Mouse (Mus musculus) embryonic facial prominence, embryonic 13.5 days (tissue): ENCODE data around the gene Ppara. TPM values are rescaled to one million over a fixed set of nuclear protein-coding genes. Genes with fewer than 3 reads are reported as not detected.

Experiments used
- ATAC-seq: fragments of 200-750 bp; cut with Nextera tagmentation; 2 replicates; pipeline ENCODE4 v1.8.0; 2017; ENCODE audit warnings: low read depth; ENCODE audit not compliant: insufficient number of reproducible peaks, insufficient read depth, low FRiP score, low TSS enrichment
- H3K27ac ChIP-seq: fragments of 300-500 bp; sonication (generic); 2 replicates; pipeline ENCODE4 v1.5.1; 2015; ENCODE audit warnings: moderate library complexity, mild to moderate bottlenecking, inconsistent platforms
- H3K27me3 ChIP-seq: fragments of 300-500 bp; sonication (generic); 2 replicates; pipeline ENCODE4 v1.6.1; 2015; ENCODE audit warnings: mild to moderate bottlenecking, inconsistent platforms
- H3K36me3 ChIP-seq: fragments of 300-500 bp; sonication (generic); 2 replicates; pipeline ENCODE4 v1.6.1; 2015; ENCODE audit warnings: mild to moderate bottlenecking, inconsistent platforms
- H3K4me1 ChIP-seq: fragments of 300-500 bp; sonication (generic); 2 replicates; pipeline ENCODE4 v1.6.1; 2015; ENCODE audit warnings: inconsistent platforms
- H3K4me2 ChIP-seq: fragments of 300-500 bp; sonication (generic); 2 replicates; pipeline ENCODE4 v1.6.1; 2015; ENCODE audit warnings: moderate library complexity, mild to moderate bottlenecking, inconsistent platforms
- H3K4me3 ChIP-seq: fragments of 300-500 bp; sonication (generic); 2 replicates; pipeline ENCODE4 v1.5.1; 2015; ENCODE audit warnings: mild to moderate bottlenecking, inconsistent platforms
- H3K9ac ChIP-seq: fragments of 300-500 bp; sonication (generic); 2 replicates; pipeline ENCODE4 v1.6.1; 2015; ENCODE audit warnings: mild to moderate bottlenecking, inconsistent platforms
- H3K9me3 ChIP-seq: fragments of 300-500 bp; sonication (generic); 2 replicates; pipeline ENCODE4 v1.6.1; 2016; ENCODE audit warnings: inconsistent platforms
- WGBS: fragments of 180-500 bp; shearing (Covaris S2); methylation state at CpG from one replicate; pipeline ENCODE4 v1.1.7; 2015; ENCODE audit warnings: mixed read lengths; 5-methylcytosine and 5-hydroxymethylcytosine counted together
- polyA plus RNA-seq: library from polyadenylated mRNA; unstranded; fragments of >200 nt; fragmentation: Nextera tagmentation; extraction: Ambion mirVana; gene quantifications from 2 replicates; pipeline ENCODE4 v1.2.1, GENCODE M21; 2015

Gene Ppara
- polyA plus RNA-seq, result 2.8 and 3.3 TPM in 2 replicates

DNA sequence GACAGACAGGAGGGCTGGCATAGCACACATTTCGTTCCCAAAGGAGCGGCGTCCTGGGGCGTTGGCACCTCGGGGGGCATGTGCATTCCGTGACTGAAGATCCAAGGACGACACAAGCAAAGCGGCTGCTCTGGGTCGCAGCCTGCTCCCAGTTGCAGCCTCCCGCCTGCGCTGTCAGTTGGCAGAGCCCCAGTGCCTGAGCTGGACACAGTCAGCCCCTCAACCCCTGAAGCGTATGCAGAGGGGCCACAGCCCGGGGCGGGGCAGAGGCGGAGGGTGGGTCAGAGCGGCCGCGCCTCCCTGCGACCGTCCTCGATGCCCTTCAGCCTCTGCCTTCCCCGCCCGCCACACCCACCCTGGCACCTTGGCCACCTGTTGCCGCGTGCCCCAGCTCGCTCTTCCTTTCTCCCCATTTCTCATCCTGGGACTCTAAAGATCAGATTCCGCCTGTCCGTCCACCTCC, at the start of gene Ppara:
Ppara (plus strand) TSS at position 413 of the 463 bp plus-strand sequence.
- Histone ChIP-seq H3K4me1 (peaks cover 17% of the 10 kb centered on the region; the same call in 1 of the 2 replicates), H3K4me2 (peak within 1 kb of the TSS; percentile 88), H3K9ac (peak within 1 kb of the TSS; percentile 71), H3K9me3 (no peaks in the 10 kb centered on the region), H3K27me3 (peaks cover 77% of the 10 kb centered on the region), H3K36me3 (no peaks in the 10 kb centered on the region), H3K4me3 (peak within 1 kb of the TSS; percentile 73), H3K27ac (no peak within 1 kb of the TSS)
- 5% methylated on average over 28 of the region's 28 CpGs for WGBS
- no peak for ATAC-seq

DNA sequence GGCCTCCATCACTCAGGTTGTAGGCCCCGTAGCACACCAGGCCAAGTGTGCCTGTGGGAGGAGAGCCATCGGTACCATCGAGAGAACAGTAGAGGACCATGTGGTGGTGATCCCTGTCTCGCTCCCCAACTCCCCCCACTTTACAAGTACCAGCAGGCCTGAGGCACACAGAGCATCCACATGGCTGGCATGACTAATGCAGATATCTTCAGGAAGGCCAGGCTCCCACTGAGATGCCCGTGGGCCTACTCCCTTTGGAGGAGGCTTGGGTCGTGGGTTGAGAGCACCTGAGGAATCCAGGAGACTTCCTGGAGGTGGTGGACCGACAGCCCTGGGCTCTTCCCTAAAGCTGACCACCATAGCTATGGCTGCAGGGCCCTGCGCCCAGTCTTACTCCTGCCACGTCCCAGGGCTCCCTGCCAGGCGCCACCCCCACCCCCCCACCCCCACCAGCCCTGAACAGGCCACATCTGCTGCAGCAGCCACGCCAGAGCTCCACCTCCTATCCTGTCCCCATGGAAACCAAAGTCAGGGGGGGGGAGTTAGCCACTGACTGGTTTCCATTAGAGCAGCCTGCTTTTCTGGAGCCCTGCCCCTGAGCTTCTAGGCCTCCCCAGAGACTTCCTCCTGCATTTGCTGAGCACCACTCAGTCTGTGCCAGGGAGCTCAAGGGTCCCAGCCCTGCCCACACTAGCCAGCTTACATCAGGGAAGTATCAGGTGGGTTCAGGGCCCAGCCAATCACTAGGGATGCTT, 48.0 kb upstream of the Ppara start:
- H3K9me3 ChIP-seq, result no peaks in the 10 kb centered on the region
- H3K27ac ChIP-seq, result peak overlapping the region; percentile 96
- ATAC-seq, result peak; percentile 76
- peaks cover 50% of the 10 kb centered on the region for H3K4me1 ChIP-seq
- H3K4me3 ChIP-seq, result no peak overlapping the region
- H3K9ac ChIP-seq, result peak overlapping the region; percentile 60
- peak overlapping the region; percentile 33 for H3K4me2 ChIP-seq
- no peaks in the 10 kb centered on the region for H3K27me3 ChIP-seq
- WGBS, result 42% methylated on average over 11 of the region's 11 CpGs
- H3K36me3 ChIP-seq, result peaks cover 68% of the 10 kb centered on the region

DNA sequence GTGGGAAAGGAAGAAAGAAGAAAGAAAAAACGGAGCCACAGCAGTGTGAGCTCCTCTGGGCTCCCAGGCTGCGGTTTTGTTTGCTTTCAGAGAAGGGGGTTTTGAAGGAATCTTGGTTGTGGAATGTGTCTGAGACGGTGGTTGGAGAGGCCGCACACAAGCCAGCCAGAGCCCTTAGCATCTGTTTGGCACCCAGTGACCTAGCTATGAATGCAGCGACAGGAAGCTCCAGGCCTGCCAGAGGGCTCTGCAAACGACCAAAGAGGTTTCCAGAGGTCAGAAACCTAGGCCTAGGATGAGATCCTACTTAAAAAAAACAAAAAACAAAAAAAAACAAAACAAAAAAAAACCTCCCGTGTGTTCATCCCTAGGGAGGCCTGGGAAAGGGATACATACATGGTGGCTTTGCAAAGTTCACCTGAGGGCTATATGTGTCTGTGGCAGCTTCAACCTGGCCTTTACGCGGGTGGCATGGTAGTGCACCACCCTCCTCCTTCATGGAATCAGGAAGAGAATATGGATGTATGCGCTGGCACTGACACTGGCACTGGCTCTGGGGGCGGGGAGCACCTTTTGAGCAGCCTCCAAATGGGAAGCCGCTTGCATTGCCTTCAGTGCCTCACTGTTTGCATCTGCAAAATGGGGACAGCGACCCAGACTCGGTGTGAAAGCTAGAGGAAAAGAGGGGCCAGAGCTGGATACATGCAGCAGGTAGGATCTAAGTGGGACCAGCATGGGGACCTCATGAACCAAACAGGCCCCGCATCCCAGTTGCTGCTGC, 47.0 kb upstream of the Ppara start:
- H3K4me1 ChIP-seq, result peaks cover 50% of the 10 kb centered on the region
- peak overlapping the region; percentile 49 for H3K9ac ChIP-seq
- H3K27ac ChIP-seq, result peak overlapping the region; percentile 96
- no peaks in the 10 kb centered on the region for H3K9me3 ChIP-seq
- no peaks in the 10 kb centered on the region for H3K27me3 ChIP-seq
- no peak overlapping the region for H3K4me3 ChIP-seq
- H3K4me2 ChIP-seq, result peak overlapping the region; percentile 33
- 60% methylated on average over 15 of the region's 15 CpGs for WGBS
- no peak for ATAC-seq
- H3K36me3 ChIP-seq, result peaks cover 77% of the 10 kb centered on the region

DNA sequence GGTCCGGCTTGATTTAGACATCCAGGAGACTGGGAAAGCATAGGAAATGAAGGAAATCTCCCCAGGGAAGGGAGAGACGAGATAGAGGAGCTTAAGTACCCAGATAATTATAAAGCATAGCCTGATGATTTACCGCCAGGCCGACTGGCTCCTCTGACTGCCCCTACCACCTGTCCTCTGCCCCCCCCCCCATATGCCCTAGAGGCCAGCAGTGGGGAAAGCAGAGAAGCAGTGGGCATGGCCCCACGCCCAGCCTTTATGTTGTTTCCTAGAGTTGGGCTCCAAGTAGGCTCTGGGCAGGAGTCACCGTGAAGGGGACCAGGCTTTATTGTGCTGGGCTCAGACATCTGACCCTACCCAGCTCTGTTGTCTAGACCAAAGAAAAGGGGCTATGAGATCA, 46.0 kb upstream of the Ppara start:
- H3K36me3 ChIP-seq, result peaks cover 77% of the 10 kb centered on the region
- 58% methylated on average over 6 of the region's 6 CpGs for WGBS
- H3K4me2 ChIP-seq, result no peak overlapping the region
- no peak overlapping the region for H3K9ac ChIP-seq
- peak overlapping the region; percentile 96 for H3K27ac ChIP-seq
- H3K27me3 ChIP-seq, result no peaks in the 10 kb centered on the region
- ATAC-seq, result no peak
- H3K4me1 ChIP-seq, result peaks cover 50% of the 10 kb centered on the region
- H3K9me3 ChIP-seq, result no peaks in the 10 kb centered on the region
- H3K4me3 ChIP-seq, result no peak overlapping the region

DNA sequence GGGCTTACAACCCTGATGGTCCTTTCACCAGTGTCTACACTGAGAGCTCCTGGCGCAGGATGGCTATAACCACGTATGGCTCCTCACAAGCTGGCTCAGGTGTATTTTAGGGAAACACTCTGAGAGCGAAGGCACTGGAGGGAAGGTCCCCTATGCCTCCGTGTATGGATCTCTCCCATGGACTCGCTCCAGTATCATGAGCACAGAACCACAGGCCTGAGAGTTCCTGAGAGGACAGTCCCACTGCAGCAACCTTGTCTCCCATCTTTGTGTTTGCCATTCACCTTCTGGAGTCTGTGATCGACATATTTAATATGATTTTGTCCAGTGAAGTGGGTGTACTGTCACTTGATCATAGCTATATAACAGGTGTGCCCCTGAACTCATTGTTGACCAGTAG, 45.3 kb upstream of the Ppara start:
- peaks cover 77% of the 10 kb centered on the region for H3K36me3 ChIP-seq

DNA sequence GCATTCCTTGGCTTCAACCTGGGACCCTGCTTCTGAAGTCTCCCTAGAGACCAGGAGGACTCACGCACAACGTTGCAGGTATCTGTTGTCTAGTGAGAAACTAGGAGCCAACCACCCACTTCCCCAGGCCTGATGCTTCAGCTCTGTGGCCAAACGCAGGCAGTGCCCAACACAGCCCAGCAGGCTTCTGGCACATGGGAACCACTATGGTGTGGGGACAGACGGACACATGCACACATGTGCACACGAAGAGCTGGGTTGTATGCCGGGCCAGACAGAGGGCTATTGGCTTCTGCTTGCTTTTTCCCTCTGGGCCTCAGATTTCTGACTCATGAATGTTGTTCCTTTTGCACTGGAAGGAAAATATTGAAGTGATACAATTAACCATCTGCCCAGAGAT, 44.7 kb upstream of the Ppara start:
- no peak overlapping the region for H3K9ac ChIP-seq
- H3K27me3 ChIP-seq, result no peaks in the 10 kb centered on the region
- H3K9me3 ChIP-seq, result no peaks in the 10 kb centered on the region
- no peak overlapping the region for H3K4me3 ChIP-seq
- WGBS, result 86% methylated on average over 6 of the region's 6 CpGs
- ATAC-seq, result no peak
- H3K36me3 ChIP-seq, result peaks cover 77% of the 10 kb centered on the region
- H3K4me2 ChIP-seq, result no peak overlapping the region
- H3K27ac ChIP-seq, result no peak overlapping the region
- peaks cover 40% of the 10 kb centered on the region for H3K4me1 ChIP-seq

More for the DNA sequence above, 45.3 kb upstream of the Ppara start:
- 90% methylated on average over 6 of the region's 6 CpGs for WGBS
- Histone ChIP-seq H3K4me2 (no peak overlapping the region), H3K4me3 (no peak overlapping the region), H3K9me3 (no peaks in the 10 kb centered on the region), H3K27ac (no peak overlapping the region), H3K27me3 (no peaks in the 10 kb centered on the region), H3K4me1 (peaks cover 45% of the 10 kb centered on the region), H3K9ac (no peak overlapping the region)
- ATAC-seq, result no peak

DNA sequence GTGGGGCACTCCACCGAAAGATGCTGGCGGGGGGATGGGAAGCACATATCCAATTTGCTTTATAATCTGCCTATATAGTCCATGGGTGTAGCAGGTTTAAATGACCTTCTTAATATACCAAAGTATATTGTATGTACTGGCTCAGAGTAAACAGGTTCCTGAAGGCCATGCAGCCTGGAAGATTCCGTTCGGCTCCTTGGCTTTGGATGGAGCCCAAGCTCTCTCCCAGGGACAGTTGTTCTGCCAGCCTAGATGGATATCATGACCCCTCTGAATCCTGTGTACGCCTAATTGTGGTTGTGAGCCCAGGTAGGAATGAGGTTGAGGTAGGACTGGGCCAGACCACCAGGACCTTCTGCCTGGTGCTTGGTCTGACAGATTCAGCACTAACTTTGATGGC, 43.9 kb upstream of the Ppara start:
- Histone ChIP-seq H3K4me3 (no peak overlapping the region), H3K9me3 (no peaks in the 10 kb centered on the region), H3K27me3 (no peaks in the 10 kb centered on the region), H3K4me2 (no peak overlapping the region), H3K36me3 (peaks cover 77% of the 10 kb centered on the region), H3K27ac (no peak overlapping the region), H3K4me1 (peaks cover 32% of the 10 kb centered on the region), H3K9ac (no peak overlapping the region)
- WGBS, result 91% methylated on average over 5 of the region's 5 CpGs
- ATAC-seq, result no peak

DNA sequence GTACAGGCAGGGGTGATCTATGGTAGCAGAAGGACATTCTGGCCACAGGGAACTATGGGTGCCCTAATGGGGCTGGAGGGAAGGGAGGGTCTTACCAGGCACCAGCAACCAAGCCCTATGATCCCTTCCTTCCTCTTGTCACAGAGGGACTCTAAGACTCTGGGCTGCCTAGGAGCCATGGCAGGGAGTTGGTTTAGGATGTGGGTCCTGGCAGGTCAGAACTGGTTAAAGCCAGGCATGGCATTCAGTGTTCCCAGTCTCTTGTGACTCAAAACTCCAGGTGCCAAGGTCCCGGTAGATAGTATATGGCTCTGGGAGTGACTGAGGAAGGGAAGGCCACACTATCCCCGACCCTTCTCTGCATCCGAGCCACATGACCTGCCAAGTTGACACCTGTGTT, 41.7 kb upstream of the Ppara start:
- WGBS, result 88% methylated on average over 3 of the region's 3 CpGs
- H3K27me3 ChIP-seq, result no peaks in the 10 kb centered on the region
- H3K27ac ChIP-seq, result no peak overlapping the region
- H3K36me3 ChIP-seq, result peaks cover 95% of the 10 kb centered on the region
- no peak overlapping the region for H3K4me2 ChIP-seq
- H3K9ac ChIP-seq, result no peak overlapping the region
- no peak for ATAC-seq
- peaks cover 9% of the 10 kb centered on the region for H3K4me1 ChIP-seq
- H3K4me3 ChIP-seq, result no peak overlapping the region
- H3K9me3 ChIP-seq, result no peaks in the 10 kb centered on the region

DNA sequence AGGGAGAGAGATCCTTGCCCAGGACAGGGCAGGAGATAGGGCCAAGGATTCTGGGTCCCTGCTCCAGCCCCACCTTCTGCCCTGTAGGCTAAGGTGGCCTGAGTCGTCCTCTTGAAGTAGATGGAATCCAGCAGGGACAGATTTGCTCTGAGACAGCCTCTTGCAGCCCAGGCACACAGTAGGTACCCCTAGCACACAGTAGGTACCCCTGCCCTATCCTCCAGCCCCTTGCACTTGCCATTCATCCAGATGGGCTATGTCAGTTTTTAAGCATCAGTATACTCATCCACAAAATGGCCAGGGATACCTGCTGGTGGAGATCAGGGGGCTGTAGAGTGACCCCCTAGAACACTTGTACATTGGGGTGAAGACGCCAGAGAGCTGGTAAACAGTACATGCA, 41.0 kb upstream of the Ppara start:
- Histone ChIP-seq H3K9ac (no peak overlapping the region), H3K36me3 (peaks cover 95% of the 10 kb centered on the region), H3K27ac (no peak overlapping the region), H3K9me3 (no peaks in the 10 kb centered on the region), H3K4me2 (no peak overlapping the region), H3K4me1 (peaks cover 2% of the 10 kb centered on the region), H3K4me3 (no peak overlapping the region), H3K27me3 (no peaks in the 10 kb centered on the region)
- 70% methylated on average over 2 of the region's 2 CpGs for WGBS
- no peak for ATAC-seq

DNA sequence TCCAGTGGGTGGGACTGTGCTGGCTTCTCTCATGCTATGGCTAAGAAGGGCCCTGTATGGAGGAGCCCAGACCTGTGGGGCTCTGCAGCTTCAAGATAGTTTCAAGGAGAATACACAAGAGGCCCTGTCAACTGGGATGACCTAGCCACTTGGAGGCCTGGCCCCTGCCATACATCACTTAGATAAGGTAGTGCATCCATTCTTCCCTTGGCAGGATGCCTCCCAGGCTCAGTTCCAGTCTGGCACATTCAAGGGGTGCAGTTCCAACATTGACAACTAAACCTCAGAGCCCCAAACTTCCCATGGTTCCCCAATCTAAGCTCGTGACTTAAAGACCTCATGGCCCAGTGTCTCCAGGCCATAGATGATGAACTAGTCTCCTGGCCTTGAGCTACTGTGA, 40.4 kb upstream of the Ppara start:
- no peak overlapping the region for H3K4me2 ChIP-seq
- no peaks in the 10 kb centered on the region for H3K27me3 ChIP-seq
- H3K4me3 ChIP-seq, result no peak overlapping the region
- ATAC-seq, result no peak
- peaks cover 95% of the 10 kb centered on the region for H3K36me3 ChIP-seq
- H3K4me1 ChIP-seq, result no peaks in the 10 kb centered on the region; the same call in 1 of the 2 replicates
- WGBS, result 91% methylated on average over 1 of the region's 1 CpGs
- no peak overlapping the region for H3K27ac ChIP-seq
- H3K9ac ChIP-seq, result no peak overlapping the region
- no peaks in the 10 kb centered on the region for H3K9me3 ChIP-seq

DNA sequence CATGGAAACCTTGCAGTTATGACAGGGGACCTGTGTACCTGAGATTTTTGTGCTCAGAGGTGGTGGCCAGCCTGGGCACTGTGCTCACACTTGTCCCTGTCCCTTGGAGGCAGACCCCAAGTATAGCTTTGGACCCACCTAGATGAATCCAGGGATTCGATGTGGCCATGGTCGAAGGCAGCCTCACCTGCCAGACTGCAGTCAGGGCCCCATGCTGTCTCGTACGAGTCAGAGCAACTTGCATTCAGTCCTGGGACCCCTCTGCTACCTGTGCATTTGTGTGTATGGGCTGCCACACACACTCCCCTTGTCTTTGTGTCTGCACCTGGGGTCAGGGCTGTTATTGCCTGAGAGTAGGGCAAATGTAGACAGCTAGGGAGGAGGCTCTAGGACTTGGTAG, 39.5 kb upstream of the Ppara start:
- Histone ChIP-seq H3K4me2 (no peak overlapping the region), H3K9me3 (no peaks in the 10 kb centered on the region), H3K27ac (no peak overlapping the region), H3K4me3 (no peak overlapping the region), H3K4me1 (no peaks in the 10 kb centered on the region), H3K27me3 (no peaks in the 10 kb centered on the region), H3K9ac (no peak overlapping the region), H3K36me3 (peaks cover 95% of the 10 kb centered on the region)
- 90% methylated on average over 4 of the region's 4 CpGs for WGBS
- ATAC-seq, result no peak
